Comparison of ENCODE assay signal across 13 mouse cellular contexts in genomic region chr2:153453961-153454759, GRCm38 (mm10). TPM values are rescaled to one million over a fixed set of nuclear protein-coding genes. Genes with fewer than 3 reads are reported as not detected.
DNase-seq lines count a peak whose midpoint lies in the region; ATAC-seq and TF ChIP-seq lines count a peak whose summit lies in the region.
"Had no signal": no experiment of that assay in that cellular context is flagged by ENCODE, and none has a peak within 500 bp of the region (broad histone marks: within the 10 kb centered on the region; RNA-seq: fewer than 3 reads in every experiment).

No protein-coding gene starts in this region.

- no peak overlapping the region for H3K9ac ChIP-seq in heart, embryonic 15.5 days
- H3K9ac ChIP-seq in liver, embryonic 14.5 days (replicated peaks) = peak overlapping the region; percentile 49

- no peak for TF ChIP-seq POLR2A in brain, embryonic 14.5 days (IDR thresholded peaks at IDR 0.05; ENCODE audit: borderline replicate concordance, extremely low read depth, insufficient read depth, insufficient read length, poor library complexity, severe bottlenecking)

- H3K36me3 ChIP-seq in heart, embryonic 15.5 days = no peaks in the 10 kb centered on the region
- no peaks in the 10 kb centered on the region for H3K36me3 ChIP-seq in liver, embryonic 14.5 days (replicated peaks; ENCODE audit: control insufficient read depth, insufficient read depth, low read depth)

- peak; percentile 80 for TF ChIP-seq EP300 in liver, embryonic 14.5 days (IDR thresholded peaks at IDR 0.05; ENCODE audit: low read depth)

- WGBS in heart, embryonic 15.5 days = 51% methylated on average over 12 of the region's 12 CpGs
- 39% methylated on average over 12 of the region's 12 CpGs for WGBS in liver, embryonic 14.5 days (ENCODE audit: insufficient replicate concordance)

- no peak for TF ChIP-seq CTCF in brain, embryonic 14.5 days (IDR thresholded peaks at IDR 0.05; ENCODE audit: borderline replicate concordance, extremely low read depth, insufficient read depth, insufficient read length)
- no peak for TF ChIP-seq CTCF in liver, embryonic 14.5 days (IDR thresholded peaks at IDR 0.05; ENCODE audit: low read depth)

- H3K4me1 ChIP-seq in heart, embryonic 15.5 days (replicated peaks) = peaks cover 39% of the 10 kb centered on the region
- H3K4me1 ChIP-seq in liver, embryonic 14.5 days (replicated peaks; ENCODE audit: control insufficient read depth in 2 of 2, insufficient read depth in 2 of 2, low read length in 1 of 2) = peaks cover 36 to 50% of the 10 kb centered on the region in 2 experiments

- H3K4me2 ChIP-seq in heart, embryonic 15.5 days = no peak overlapping the region
- H3K4me2 ChIP-seq in liver, embryonic 14.5 days (ENCODE audit: low read depth) = peak overlapping the region; percentile 59

- 0 out of 2 replicates have a peak overlapping the region, but pooled peaks have one; percentile 39 for H3K27ac ChIP-seq in heart, embryonic 15.5 days
- H3K27ac ChIP-seq in liver, embryonic 14.5 days = peak overlapping the region; percentile 79

- no peaks in the 10 kb centered on the region for H3K27me3 ChIP-seq in heart, embryonic 15.5 days
- H3K27me3 ChIP-seq in liver, embryonic 14.5 days (ENCODE audit: control insufficient read depth, insufficient read depth, low read length) = no peaks in the 10 kb centered on the region
- H3K27me3 ChIP-seq: CH12.LX had no signal

- ATAC-seq in heart, embryonic 15.5 days (replicated peaks; ENCODE audit: insufficient number of reproducible peaks, insufficient read depth, low FRiP score, low read depth) = no peak; the same call in 1 of the 2 replicates
- ATAC-seq in liver, embryonic 14.5 days (ENCODE audit: insufficient read depth) = peak; percentile 90

- DNase-seq in heart, postnatal 36 days = no peak
- peak; percentile 48 for DNase-seq in brain, embryonic 14.5 days (ENCODE audit: low read depth)
- DNase-seq in cerebellum, postnatal 14 days = peak; percentile 90 to 92
- DNase-seq in liver, embryonic 14.5 days (ENCODE audit: low read depth in 3 of 3, low spot score in 3 of 3) = peak; percentile 65 to 82 (median 70)
- DNase-seq in layer of hippocampus, adult 8-10 months (ENCODE audit: low spot score in 2 of 2) = no peak
- no peak for DNase-seq in adrenal gland, adult 18-20 months (ENCODE audit: low spot score in 2 of 2)
- no peak for DNase-seq in left cerebral cortex, adult 11 months (ENCODE audit: low spot score)
- DNase-seq: heart, adult 18-20 months; kidney, postnatal 4 days; lung, postnatal 36 days had no signal

- H3K9me3 ChIP-seq in heart, embryonic 15.5 days (replicated peaks) = no peaks in the 10 kb centered on the region
- H3K9me3 ChIP-seq in liver, embryonic 14.5 days (ENCODE audit: control insufficient read depth, low read length) = no peaks in the 10 kb centered on the region

- no peak overlapping the region for H3K4me3 ChIP-seq in heart, embryonic 15.5 days
- peak overlapping the region in 1 of 2 experiments; percentile 3; a peak in 1 of 4 replicates for H3K4me3 ChIP-seq in liver, embryonic 14.5 days (ENCODE audit: insufficient read depth in 1 of 2, low read depth in 2 of 2, low read length in 2 of 2)

- intact Hi-C loops in heart, postnatal 36 days (cut with DNase I) = no loop called here

RNA-seq across cellular contexts. Expression of gene 4930404H24Rik, which starts 38.4 kb away (rescaled TPM):
- polyA plus RNA-seq in heart, embryonic 15.5 days (2015; fragmentation: Nextera tagmentation; extraction: Ambion mirVana) = not detected in 2 replicates
- not detected for total RNA-seq in heart, postnatal 36 days (2021)
- not detected in 2 replicates for polyA plus RNA-seq in brain, embryonic 14.5 days (2012; rRNA removed)
- polyA plus RNA-seq in liver, embryonic 14.5 days (2012; rRNA removed) = not detected in 2 replicates
- not detected in 2 replicates for polyA plus RNA-seq in liver, embryonic 14.5 days (2014; fragmentation: Nextera tagmentation; extraction: Ambion mirVana)
- 1 to 10 TPM in 1 of 4 experiments, not detected in 3; 1.8 TPM for total RNA-seq in layer of hippocampus, adult 8-10 months (2022)
- not detected for total RNA-seq in adrenal gland, adult 18-20 months (2021)
- total RNA-seq: CH12.LX; heart, adult 18-20 months had no signal
- polyA plus RNA-seq: embryonic facial prominence, embryonic 14.5 days had no signal

Comparison
In these comparisons a context has a peak if more than half of its experiments do, and no peak if none do; other contexts are left out.
1. DNase-seq: peak in brain, embryonic 14.5 days (single experiment), cerebellum, postnatal 14 days (2 of 2) and liver, embryonic 14.5 days (3 of 3); none in heart, postnatal 36 days (0 of 2), layer of hippocampus, adult 8-10 months (0 of 2), adrenal gland, adult 18-20 months (0 of 2) and left cerebral cortex, adult 11 months (single experiment).